Mouse (Mus musculus) G1E (cell line): Measurements from ENCODE around the gene Chek1. TPM values are rescaled to one million over a fixed set of nuclear protein-coding genes. Genes with fewer than 3 reads are reported as not detected.

ENCODE experiments used
- ATAC-seq: 2 replicates; pipeline ENCODE4 v1.8.0; 2016; ENCODE audit warnings: mild to moderate bottlenecking; ENCODE audit not compliant: insufficient number of reproducible peaks, poor library complexity, low FRiP score, severe bottlenecking; ENCODE audit errors: extremely low read depth
- DNase-seq: peaks from one replicate; pipeline ENCODE4 v3.0.0; 2012; ENCODE audit warnings: low spot score
- H3K27me3 ChIP-seq: 2 replicates; pipeline ENCODE4 v1.6.1; 2012; ENCODE audit warnings: mild to moderate bottlenecking, low read length, inconsistent platforms; ENCODE audit not compliant: insufficient read depth
- H3K36me3 ChIP-seq: replicated peaks from 2 replicates; pipeline ENCODE3; 2012; ENCODE audit warnings: mild to moderate bottlenecking, inconsistent platforms
- H3K4me1 ChIP-seq: 2 replicates; pipeline ENCODE4 v1.6.1; 2012; ENCODE audit warnings: low read depth, low read length, inconsistent platforms, mixed read lengths; ENCODE audit not compliant: insufficient read depth
- H3K4me3 ChIP-seq: 2 replicates; pipeline ENCODE4 v1.5.1; 2012; ENCODE audit warnings: low read depth, mild to moderate bottlenecking, inconsistent platforms, low read length, moderate library complexity, mixed read lengths
- H3K9me3 ChIP-seq: replicated peaks from 2 replicates; pipeline ENCODE4 v1.6.1; 2012; ENCODE audit warnings: inconsistent platforms
- CTCF ChIP-seq: IDR thresholded peaks from 2 replicates; pipeline ENCODE4 v1.5.1; 2012; ENCODE audit warnings: low read depth, low read length, inconsistent platforms, mixed read lengths
- GATA1 ChIP-seq: IDR thresholded peaks from 2 replicates; pipeline ENCODE4 v1.6.1; 2012; ENCODE audit warnings: borderline replicate concordance, low read length, inconsistent platforms, mixed read lengths
- GATA2 ChIP-seq: IDR thresholded peaks from 2 replicates; pipeline ENCODE4 v1.6.1; 2012; ENCODE audit warnings: low read depth, low read length, inconsistent platforms, borderline replicate concordance
- POLR2AphosphoS5 ChIP-seq: IDR thresholded peaks from 2 replicates; pipeline ENCODE4 v1.6.1; 2012; ENCODE audit warnings: low read depth, low read length, inconsistent platforms; ENCODE audit not compliant: insufficient replicate concordance
- TAL1 ChIP-seq: conservative IDR thresholded peaks from 2 replicates; pipeline ENCODE4 v1.6.1; 2012; ENCODE audit warnings: low read depth, low read length, inconsistent platforms, mixed read lengths
- polyA plus RNA-seq: library from polyadenylated mRNA; stranded (reverse); fragments of >175 nt; gene quantifications from 2 replicates; pipeline ENCODE4 v1.2.3, GENCODE M21; 2012
- total RNA-seq, 2 experiments: library from RNA; stranded (forward) in 1 of 2; stranded (reverse) in 1 of 2; fragments of 200-1000 nt in 1 of 2; fragments of >200 nt in 1 of 2; fragmentation: Nextera tagmentation in 1 of 2; gene quantifications; 2 replicates each; pipeline ENCODE4 v1.2.3; 2014 to 2017

Gene Chek1
- total and polyA plus RNA-seq, 3 experiments: 3.1 to 78.7 (median 45.7) TPM

GRCm38 (mm10) chr9:36687329-36687728 is 39.5 kb downstream of the Chek1 start:
- no peak overlapping the region for H3K4me3 ChIP-seq
- ATAC-seq (no peak), DNase-seq (no peak)
- H3K4me1 ChIP-seq: no peaks in the 10 kb centered on the region
- H3K9me3 ChIP-seq: no peaks in the 10 kb centered on the region
- no peak for TF ChIP-seq CTCF
- no peak for TF ChIP-seq POLR2AphosphoS5
- TF ChIP-seq TAL1: no peak
- no peak for TF ChIP-seq GATA1
- no peak for TF ChIP-seq GATA2
- H3K27me3 ChIP-seq: 0 out of 2 replicates have a peak, but pooled peaks cover 4% of the 10 kb centered on the region
- no peaks in the 10 kb centered on the region for H3K36me3 ChIP-seq

- Histone ChIP-seq H3K4me3 (no peak overlapping the region), H3K4me1 (no peaks in the 10 kb centered on the region), H3K36me3 (no peaks in the 10 kb centered on the region), H3K27me3 (0 out of 2 replicates have a peak, but pooled peaks cover 4% of the 10 kb centered on the region), H3K9me3 (no peaks in the 10 kb centered on the region)
- ATAC-seq (no peak), DNase-seq (no peak)
- TF ChIP-seq GATA2 (no peak), CTCF (no peak), GATA1 (no peak), TAL1 (no peak), POLR2AphosphoS5 (no peak)
These were observed 45.4 kb downstream of the Chek1 start for GRCm38 (mm10) chr9:36681424-36681823.

Other genes starting within 250 kb of the Chek1 start
- not detected in 2 replicates for gene Gm5615, start 185.1 kb downstream of the Chek1 start, total RNA-seq (2014; fragmentation: Nextera tagmentation)
- not detected in 2 replicates for gene Gm5615, start 185.1 kb downstream of the Chek1 start, total RNA-seq (2017)
- gene Gm5615, start 185.1 kb downstream of the Chek1 start, polyA plus RNA-seq: not detected in 2 replicates
- not detected in 2 replicates for gene Gm17689, start 144.4 kb downstream of the Chek1 start, total RNA-seq (2014; fragmentation: Nextera tagmentation)
- gene Gm17689, start 144.4 kb downstream of the Chek1 start, total RNA-seq (2017): not detected in 2 replicates
- not detected in 2 replicates for gene Gm17689, start 144.4 kb downstream of the Chek1 start, polyA plus RNA-seq
- gene A630095E13Rik, start 83.7 kb downstream of the Chek1 start, total RNA-seq (2014; fragmentation: Nextera tagmentation): not detected in 2 replicates
- gene A630095E13Rik, start 83.7 kb downstream of the Chek1 start, total RNA-seq (2017): 0.05 TPM in 1 of 2 replicates, not detected in the other
- not detected in 2 replicates for gene A630095E13Rik, start 83.7 kb downstream of the Chek1 start, polyA plus RNA-seq
- not detected in 2 replicates for gene Acrv1, start 33.8 kb downstream of the Chek1 start, total RNA-seq (2014; fragmentation: Nextera tagmentation)
- 0.05 and 0.06 TPM in 2 replicates for gene Acrv1, start 33.8 kb downstream of the Chek1 start, total RNA-seq (2017)
- gene Acrv1, start 33.8 kb downstream of the Chek1 start, polyA plus RNA-seq: not detected in 2 replicates
- gene Stt3a, start 40.6 kb upstream of the Chek1 start, total RNA-seq (2014; fragmentation: Nextera tagmentation): 463 and 533 TPM in 2 replicates
- gene Stt3a, start 40.6 kb upstream of the Chek1 start, total RNA-seq (2017): 565 and 862 TPM in 2 replicates
- gene Stt3a, start 40.6 kb upstream of the Chek1 start, polyA plus RNA-seq: 2.2 and 7.1 TPM in 2 replicates
- gene Ei24, start 70.3 kb upstream of the Chek1 start, total RNA-seq (2014; fragmentation: Nextera tagmentation): 54.2 and 63.3 TPM in 2 replicates
- gene Ei24, start 70.3 kb upstream of the Chek1 start, total RNA-seq (2017): 44.6 and 47.3 TPM in 2 replicates
- gene Ei24, start 70.3 kb upstream of the Chek1 start, polyA plus RNA-seq: 32.2 and 39.9 TPM in 2 replicates
- gene Fez1, start 94.8 kb upstream of the Chek1 start, total RNA-seq (2014; fragmentation: Nextera tagmentation): not detected in 2 replicates
- gene Fez1, start 94.8 kb upstream of the Chek1 start, total RNA-seq (2017): 0.12 and 0.44 TPM in 2 replicates
- not detected in 2 replicates for gene Fez1, start 94.8 kb upstream of the Chek1 start, polyA plus RNA-seq